Mouse (Mus musculus) gastrocnemius, adult 18-20 months (tissue): Measurements from ENCODE around the gene Zfp511. TPM values are rescaled to one million over a fixed set of nuclear protein-coding genes. Genes with fewer than 3 reads are reported as not detected.

ENCODE experiments used
- microRNA-seq: library from miRNA; unstranded; fragments of <30 nt; microRNA quantifications from one replicate; pipeline ENCODE4 v1.2.0, GENCODE M21; 2021
- total RNA-seq, 2 experiments: library from RNA; stranded (reverse); gene quantifications; 2 replicates each; pipeline ENCODE4 v1.2.3; 2021

The Zfp511 gene
- total RNA-seq, 2 experiments from 2014 or later: 8.3 to 8.6 TPM

Small RNA genes lying within 50 kb of the gene (microRNA-seq; reads per million reads assigned to microRNA genes)
- gene Mir7062: not detected

Other genes with a start within 250 kb of the Zfp511 start
- gene Adgra1, start 202.2 kb upstream of the Zfp511 start, total RNA-seq: not detected
- gene Kndc1, start 141.7 kb upstream of the Zfp511 start, total RNA-seq: not detected
- gene Utf1, start 92.6 kb upstream of the Zfp511 start, total RNA-seq: not detected
- not detected for gene 6430531B16Rik, start 57.6 kb upstream of the Zfp511 start, total RNA-seq
- gene Adam8, start 43.8 kb upstream of the Zfp511 start, total RNA-seq: under 1 TPM; 0.30 to 0.47 TPM
- gene Tubgcp2, start 278 bp downstream of the Zfp511 start, total RNA-seq: 10 to 100 TPM; 23.2 to 23.6 TPM
- gene Msx3, start 12.7 kb downstream of the Zfp511 start, total RNA-seq: not detected
- under 1 TPM; 0.52 to 0.53 TPM for gene Caly, start 46.2 kb downstream of the Zfp511 start, total RNA-seq
- not detected for gene Prap1, start 57.0 kb downstream of the Zfp511 start, total RNA-seq
- gene Fuom, start 66.0 kb downstream of the Zfp511 start, total RNA-seq: 10 to 100 TPM; 37.3 to 44.0 TPM
- 1 to 10 TPM; 3.2 to 4.0 TPM for gene Paox, start 79.4 kb downstream of the Zfp511 start, total RNA-seq
- gene Echs1, start 80.1 kb downstream of the Zfp511 start, total RNA-seq: 100 to 1,000 TPM; 138 to 150 TPM
- gene Mtg1, start 101.2 kb downstream of the Zfp511 start, total RNA-seq: 10 to 100 TPM; 27.8 to 30.9 TPM
- under 1 TPM in 1 of 2 experiments, not detected in 1; 0.07 TPM for gene Sprn, start 118.5 kb downstream of the Zfp511 start, total RNA-seq
- not detected for gene Olfr522, start 128.4 kb downstream of the Zfp511 start, total RNA-seq
- gene Olfr523, start 136.8 kb downstream of the Zfp511 start, total RNA-seq: not detected
- not detected for gene Olfr524, start 169.6 kb downstream of the Zfp511 start, total RNA-seq
- gene Cd163l1, start 181.9 kb downstream of the Zfp511 start, total RNA-seq: not detected
- gene 5830411N06Rik, start 210.9 kb downstream of the Zfp511 start, total RNA-seq: not detected